Mouse (Mus musculus) olfactory bulb, adult 2 months (tissue): ENCODE data around the gene Morc4.

Source experiments
- CTCF ChIP-seq: fragments of 200-500 bp; IDR thresholded peaks from 2 replicates; pipeline ENCODE4 v1.5.1; 2012; ENCODE audit warnings: low read depth, mild to moderate bottlenecking, low read length, moderate library complexity; ENCODE audit not compliant: insufficient read depth
- POLR2A ChIP-seq: fragments of 200-500 bp; IDR thresholded peaks from 2 replicates; pipeline ENCODE4 v1.6.1; 2012; ENCODE audit warnings: mild to moderate bottlenecking, low read depth, low read length, moderate library complexity; ENCODE audit not compliant: insufficient read depth

DNA sequence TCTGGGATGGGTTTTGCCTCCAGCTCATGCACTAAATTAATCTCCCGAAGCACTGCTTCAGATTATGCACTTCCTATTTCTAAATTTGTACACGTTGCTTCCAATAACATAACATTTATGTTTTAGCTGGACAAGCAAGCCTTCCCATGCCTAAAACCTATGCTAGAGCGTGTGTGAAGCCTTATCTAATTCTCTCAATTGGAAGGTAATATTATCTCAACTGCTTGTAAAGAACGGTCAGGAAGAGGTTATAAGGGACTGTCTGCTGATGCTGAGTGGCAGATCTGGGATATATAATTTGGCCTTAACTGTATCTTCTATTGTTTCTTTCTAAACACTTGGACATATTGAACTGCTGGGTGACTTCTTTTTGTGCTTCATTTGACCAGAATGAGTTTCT, 44.6 kb downstream of the Morc4 start:
- TF ChIP-seq CTCF = no peak
- no peak for TF ChIP-seq POLR2A
